Mouse (Mus musculus): ENCODE measurements around the gene Clic5. TPM values are rescaled to one million over a fixed set of nuclear protein-coding genes. Genes with fewer than 3 reads are reported as not detected.
"Not testable (repeated sequence)": the region's sequence is repeated elsewhere in the genome, so short reads cannot be mapped to it uniquely, and the experiment has no call there.

The Clic5 gene
- polyA plus RNA-seq, 1 experiment from 2014 or later = 0.16 TPM

DNA sequence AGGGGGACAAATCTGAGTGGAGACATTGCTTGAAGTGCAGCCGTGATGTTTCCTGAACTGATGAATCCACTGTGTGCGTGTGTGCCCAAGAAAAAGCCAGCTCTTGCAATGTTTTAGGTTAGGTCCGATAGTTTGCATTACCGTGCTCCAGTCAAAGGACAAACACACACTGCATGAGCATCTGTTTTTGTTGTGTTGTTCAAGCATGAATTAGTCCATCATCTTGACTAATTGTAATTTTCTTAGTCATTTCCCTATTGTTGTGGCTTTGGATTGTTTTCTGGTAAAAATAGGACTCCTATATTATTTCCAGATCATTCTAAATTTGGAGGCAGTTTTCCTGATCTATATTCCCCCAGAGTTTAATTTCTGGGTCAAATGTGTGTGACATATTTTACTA, 18.7 kb upstream of the Clic5 start:
- Histone ChIP-seq H3K9ac (no peak overlapping the region), H3K9me3 (no peaks in the 10 kb centered on the region), H3K36me3 (no peaks in the 10 kb centered on the region), H3K27ac (no peak overlapping the region), H3K4me2 (replicated peaks) (no peak overlapping the region), H3K27me3 (replicated peaks) (no peaks in the 10 kb centered on the region), H3K4me3 (no peak overlapping the region), H3K4me1 (no peaks in the 10 kb centered on the region)
- WGBS = 90% methylated on average over 4 of the region's 4 CpGs
- ATAC-seq (ENCODE audit: low FRiP score, low read depth) = no peak

DNA sequence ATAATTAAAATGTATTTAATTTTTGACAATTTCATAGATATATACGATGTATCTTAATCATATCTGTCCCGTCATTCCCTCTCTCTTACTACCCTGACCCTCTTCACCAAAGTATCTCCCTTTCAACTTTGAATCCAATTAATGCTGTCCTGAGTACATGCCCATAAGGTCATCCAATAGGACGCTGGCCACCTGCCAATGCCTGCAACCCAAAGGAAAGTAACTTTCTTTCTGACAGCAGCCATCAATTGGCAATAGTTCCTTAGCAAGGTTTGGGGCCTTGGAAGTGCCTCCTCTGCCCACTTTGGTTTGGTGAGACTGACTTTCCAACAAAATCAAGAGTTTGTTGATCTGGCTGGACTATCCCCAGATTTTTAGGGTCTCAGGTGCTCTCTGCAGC, 18.1 kb upstream of the Clic5 start:
- H3K9me3 ChIP-seq = no peaks in the 10 kb centered on the region
- H3K36me3 ChIP-seq = no peaks in the 10 kb centered on the region
- no peak overlapping the region for H3K9ac ChIP-seq
- no peak overlapping the region for H3K27ac ChIP-seq
- no peak overlapping the region for H3K4me2 ChIP-seq (replicated peaks)
- 88% methylated on average over 3 of the region's 3 CpGs for WGBS
- ATAC-seq (ENCODE audit: low FRiP score, low read depth) = no peak
- no peak overlapping the region for H3K4me3 ChIP-seq
- no peaks in the 10 kb centered on the region for H3K4me1 ChIP-seq
- no peaks in the 10 kb centered on the region for H3K27me3 ChIP-seq (replicated peaks)

DNA sequence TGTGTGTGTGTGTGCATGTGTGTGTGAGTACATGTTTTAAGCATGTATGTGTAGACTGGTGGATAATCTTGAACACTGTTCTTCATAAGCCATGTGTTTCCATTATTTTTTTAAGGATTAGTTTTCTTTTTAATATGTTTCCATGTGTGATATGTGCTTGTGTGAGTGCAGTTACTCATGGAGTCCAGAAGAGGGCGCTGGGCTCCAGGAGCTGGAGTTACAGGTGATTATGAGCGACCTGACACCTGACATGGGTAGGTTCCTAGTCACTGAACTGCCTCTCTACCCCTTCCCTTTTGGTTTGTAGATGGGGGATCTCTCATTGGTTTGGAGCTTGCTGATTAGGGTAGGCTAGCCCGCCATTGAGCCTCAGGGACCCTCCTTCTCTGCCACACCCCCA, 16.5 kb upstream of the Clic5 start:
- no peak overlapping the region for H3K9ac ChIP-seq
- WGBS = 43% methylated on average over 3 of the region's 3 CpGs
- no peak for ATAC-seq (ENCODE audit: low FRiP score, low read depth)
- H3K27me3 ChIP-seq (replicated peaks) = no peaks in the 10 kb centered on the region
- no peak overlapping the region for H3K4me2 ChIP-seq (replicated peaks)
- H3K4me1 ChIP-seq = no peaks in the 10 kb centered on the region
- H3K36me3 ChIP-seq = no peaks in the 10 kb centered on the region
- no peak overlapping the region for H3K4me3 ChIP-seq
- H3K27ac ChIP-seq = no peak overlapping the region
- H3K9me3 ChIP-seq = no peaks in the 10 kb centered on the region

GRCm38 (mm10) chr17:44173341-44173740, 15.0 kb upstream of the Clic5 start:
- no peak overlapping the region for H3K27ac ChIP-seq
- WGBS = 84% methylated on average over 2 of the region's 2 CpGs
- no peak overlapping the region for H3K4me2 ChIP-seq (replicated peaks)
- H3K4me3 ChIP-seq = no peak overlapping the region
- no peaks in the 10 kb centered on the region for H3K36me3 ChIP-seq
- no peaks in the 10 kb centered on the region for H3K4me1 ChIP-seq
- no peak for ATAC-seq (ENCODE audit: low FRiP score, low read depth)
- H3K9me3 ChIP-seq = no peaks in the 10 kb centered on the region
- H3K9ac ChIP-seq = no peak overlapping the region
- no peaks in the 10 kb centered on the region for H3K27me3 ChIP-seq (replicated peaks)

DNA sequence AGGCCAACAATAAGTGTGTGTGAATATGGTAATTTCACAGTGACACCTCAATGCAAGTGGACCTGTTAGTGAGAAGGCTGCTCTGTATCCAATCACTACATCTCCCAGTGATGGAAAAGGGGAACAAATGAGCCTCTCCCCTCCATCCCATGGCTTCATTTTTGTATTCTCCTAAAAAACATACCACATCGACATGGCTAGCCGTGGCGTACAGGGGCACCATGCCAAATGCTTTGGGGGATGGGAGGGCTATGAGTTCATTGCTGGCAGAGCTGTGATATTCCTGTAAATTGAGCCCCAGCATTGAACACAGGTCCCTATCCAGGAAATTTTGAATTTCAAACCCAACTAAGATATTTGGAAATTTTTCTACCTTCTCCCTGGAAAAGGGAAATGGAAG, 11.1 kb upstream of the Clic5 start:
- no peak overlapping the region for H3K4me2 ChIP-seq (replicated peaks)
- ATAC-seq (ENCODE audit: low FRiP score, low read depth) = no peak

DNA sequence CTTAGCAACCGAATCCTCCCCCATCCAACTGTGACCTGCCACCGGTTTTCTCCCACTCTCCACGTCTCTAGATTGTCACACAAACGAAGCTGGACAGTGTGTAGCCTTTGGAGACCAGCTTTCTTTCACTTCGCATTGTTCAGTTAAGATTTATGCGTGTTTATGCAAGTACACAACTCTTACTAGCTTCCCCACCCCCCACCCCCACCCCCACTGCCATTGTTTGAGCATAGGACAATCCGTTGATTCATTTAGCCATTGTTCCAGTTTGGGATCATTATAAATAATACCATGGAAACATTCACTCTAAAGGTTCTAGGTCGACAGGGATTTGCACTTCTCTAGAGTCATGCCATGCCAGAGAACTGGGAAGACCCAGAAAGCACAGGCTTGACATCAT, 7.0 kb upstream of the Clic5 start:
- no peak for ATAC-seq (ENCODE audit: low FRiP score, low read depth)
- Histone ChIP-seq H3K27me3 (replicated peaks) (no peaks in the 10 kb centered on the region), H3K4me1 (no peaks in the 10 kb centered on the region), H3K4me3 (no peak overlapping the region), H3K9me3 (no peaks in the 10 kb centered on the region), H3K4me2 (replicated peaks) (no peak overlapping the region), H3K9ac (no peak overlapping the region), H3K36me3 (no peaks in the 10 kb centered on the region), H3K27ac (no peak overlapping the region)
- WGBS = 70% methylated on average over 8 of the region's 8 CpGs

More for the DNA sequence above, 11.1 kb upstream of the Clic5 start:
- Histone ChIP-seq H3K4me1 (no peaks in the 10 kb centered on the region), H3K27me3 (replicated peaks) (no peaks in the 10 kb centered on the region), H3K9ac (no peak overlapping the region), H3K4me3 (no peak overlapping the region), H3K27ac (no peak overlapping the region), H3K36me3 (no peaks in the 10 kb centered on the region), H3K9me3 (no peaks in the 10 kb centered on the region)
- 98% methylated on average over 3 of the region's 3 CpGs for WGBS

DNA sequence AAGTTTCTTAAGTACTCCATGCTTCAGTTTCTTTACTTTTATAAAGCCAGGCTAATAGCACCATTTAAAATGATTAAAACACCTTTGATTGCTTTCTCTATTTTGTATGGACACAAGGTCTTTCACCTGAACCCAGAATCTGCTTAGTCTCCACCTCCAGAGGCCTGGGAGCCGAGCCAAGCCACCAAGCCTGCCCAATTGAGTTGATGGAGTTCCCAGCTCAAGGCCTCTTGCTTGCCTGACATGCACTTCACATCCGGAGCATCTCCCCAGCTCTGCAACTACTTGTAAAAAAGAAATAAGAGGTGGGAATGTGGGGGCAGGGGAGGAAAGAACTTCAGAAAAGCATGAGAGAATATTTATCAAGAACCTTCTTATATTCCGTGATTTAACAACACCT, 1.5 kb upstream of the Clic5 start:
- no peak overlapping the region for H3K4me2 ChIP-seq (replicated peaks)
- no peak overlapping the region for H3K9ac ChIP-seq
- ATAC-seq (ENCODE audit: low FRiP score, low read depth) = no peak
- H3K27me3 ChIP-seq (replicated peaks) = peaks cover 24% of the 10 kb centered on the region
- no peak overlapping the region for H3K4me3 ChIP-seq
- peaks cover 12% of the 10 kb centered on the region for H3K4me1 ChIP-seq
- WGBS = 80% methylated on average over 3 of the region's 3 CpGs
- H3K36me3 ChIP-seq = no peaks in the 10 kb centered on the region
- H3K9me3 ChIP-seq = no peaks in the 10 kb centered on the region
- H3K27ac ChIP-seq = no peak overlapping the region

DNA sequence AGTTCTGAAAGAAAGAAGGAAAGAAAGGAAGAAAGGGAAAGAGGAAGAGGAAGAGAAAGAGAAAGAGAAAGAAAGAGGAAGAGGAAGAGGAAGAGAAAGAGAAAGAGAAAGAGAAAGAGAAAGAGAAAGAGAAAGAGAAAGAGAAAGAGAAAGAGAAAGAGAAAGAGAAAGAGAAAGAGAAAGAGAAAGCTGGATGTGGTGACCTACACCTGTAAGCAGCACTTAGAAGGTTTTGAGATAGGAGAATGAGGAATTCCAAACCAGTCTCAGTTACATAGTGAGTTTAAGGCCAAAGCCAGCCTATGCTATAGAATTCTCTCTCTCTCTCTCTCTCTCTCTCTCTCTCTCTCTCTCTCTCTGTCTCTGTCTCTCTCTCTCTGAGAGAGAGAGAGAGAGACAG, 847 bp upstream of the Clic5 start:
- H3K4me1 ChIP-seq = peaks cover 12% of the 10 kb centered on the region

GRCm38 (mm10) chr17:44188769-44189145, 373 bp downstream of the Clic5 start:
- H3K36me3 ChIP-seq = no peaks in the 10 kb centered on the region
- H3K27me3 ChIP-seq (replicated peaks) = peaks cover 24% of the 10 kb centered on the region
- peaks cover 12% of the 10 kb centered on the region for H3K4me1 ChIP-seq
- peak overlapping the region; percentile 75 for H3K4me2 ChIP-seq (replicated peaks)
- 0 out of 2 replicates have a peak overlapping the region, but pooled peaks have one; percentile 26 for H3K9ac ChIP-seq
- no peak overlapping the region for H3K27ac ChIP-seq
- H3K9me3 ChIP-seq = no peaks in the 10 kb centered on the region
- WGBS = under 1% methylated on average over 24 of the region's 24 CpGs
- H3K4me3 ChIP-seq = peak overlapping the region; percentile 29
- 0 out of 2 replicates have a peak, but pooled peaks have one; percentile 13 for ATAC-seq (ENCODE audit: low FRiP score, low read depth)

More for the DNA sequence above, 847 bp upstream of the Clic5 start:
- H3K9ac ChIP-seq; H3K9me3 ChIP-seq; H3K36me3 ChIP-seq; H3K4me3 ChIP-seq; H3K4me2 ChIP-seq (replicated peaks); ATAC-seq (ENCODE audit: low FRiP score, low read depth); H3K27ac ChIP-seq: not testable (repeated sequence)
- peaks cover 24% of the 10 kb centered on the region for H3K27me3 ChIP-seq (replicated peaks)

- ATAC-seq (ENCODE audit: low FRiP score, low read depth) = no peak
- no peak overlapping the region for H3K9ac ChIP-seq
- no peak overlapping the region for H3K4me3 ChIP-seq
- no peaks in the 10 kb centered on the region for H3K36me3 ChIP-seq
- peaks cover 24% of the 10 kb centered on the region for H3K27me3 ChIP-seq (replicated peaks)
- 1% methylated on average over 11 of the region's 11 CpGs for WGBS
- H3K9me3 ChIP-seq = no peaks in the 10 kb centered on the region
- peak overlapping the region; percentile 40 for H3K4me2 ChIP-seq (replicated peaks)
- H3K27ac ChIP-seq = no peak overlapping the region
- H3K4me1 ChIP-seq = peaks cover 12% of the 10 kb centered on the region
Observed at GRCm38 (mm10) chr17:44189696-44190095, 1.3 kb downstream of the Clic5 start.

DNA sequence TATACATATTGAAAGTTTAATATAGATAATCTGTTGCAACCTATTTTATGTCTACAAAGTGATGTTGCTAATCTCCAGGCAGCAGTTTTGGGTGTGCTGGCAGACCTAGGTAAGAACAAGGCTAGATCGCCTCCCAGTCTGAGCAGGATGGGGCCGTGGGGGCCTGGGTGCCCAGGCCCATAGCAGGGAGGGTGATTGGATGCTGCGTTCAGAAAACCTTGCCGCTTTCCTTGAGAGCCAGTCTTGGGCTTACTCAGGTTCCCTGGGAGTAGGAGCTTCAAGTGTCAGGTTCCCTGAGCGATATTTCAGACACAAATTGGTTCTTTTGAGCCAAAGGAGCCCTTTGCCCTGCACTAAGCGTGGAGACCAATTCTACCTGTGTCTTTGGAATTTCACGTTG, 1.9 kb downstream of the Clic5 start:
- WGBS = 49% methylated on average over 7 of the region's 7 CpGs
- ATAC-seq (ENCODE audit: low FRiP score, low read depth) = no peak
- H3K27ac ChIP-seq = no peak overlapping the region
- no peak overlapping the region for H3K4me3 ChIP-seq
- peaks cover 12% of the 10 kb centered on the region for H3K4me1 ChIP-seq
- no peaks in the 10 kb centered on the region for H3K9me3 ChIP-seq
- no peaks in the 10 kb centered on the region for H3K36me3 ChIP-seq
- H3K27me3 ChIP-seq (replicated peaks) = peaks cover 24% of the 10 kb centered on the region
- no peak overlapping the region for H3K4me2 ChIP-seq (replicated peaks)
- H3K9ac ChIP-seq = no peak overlapping the region

DNA sequence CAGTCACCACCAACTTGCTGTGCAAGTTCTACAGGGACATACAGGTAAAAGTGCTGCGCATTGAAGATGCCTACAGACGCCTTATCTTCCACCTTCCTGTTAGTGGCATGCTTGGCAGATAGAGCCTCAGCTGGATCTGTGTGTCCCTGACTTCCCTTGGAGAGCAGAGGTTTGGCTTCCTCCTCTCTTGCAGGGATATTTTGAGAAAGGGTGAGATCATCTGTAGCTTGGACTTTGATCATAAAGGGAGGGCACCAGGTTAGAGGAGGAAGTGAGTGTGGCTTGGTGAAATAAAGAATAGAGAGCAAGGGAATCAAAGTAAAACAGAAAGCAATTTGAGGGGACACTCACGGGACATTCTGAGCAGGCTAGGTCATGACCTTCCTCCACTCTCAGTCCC, 4.6 kb downstream of the Clic5 start:
- no peak for ATAC-seq (ENCODE audit: low FRiP score, low read depth)
- Histone ChIP-seq H3K9ac (no peak overlapping the region), H3K4me1 (peaks cover 12% of the 10 kb centered on the region), H3K9me3 (no peaks in the 10 kb centered on the region), H3K4me2 (replicated peaks) (no peak overlapping the region), H3K27ac (no peak overlapping the region), H3K4me3 (no peak overlapping the region), H3K27me3 (replicated peaks) (peaks cover 24% of the 10 kb centered on the region), H3K36me3 (no peaks in the 10 kb centered on the region)
- 81% methylated on average over 3 of the region's 3 CpGs for WGBS

DNA sequence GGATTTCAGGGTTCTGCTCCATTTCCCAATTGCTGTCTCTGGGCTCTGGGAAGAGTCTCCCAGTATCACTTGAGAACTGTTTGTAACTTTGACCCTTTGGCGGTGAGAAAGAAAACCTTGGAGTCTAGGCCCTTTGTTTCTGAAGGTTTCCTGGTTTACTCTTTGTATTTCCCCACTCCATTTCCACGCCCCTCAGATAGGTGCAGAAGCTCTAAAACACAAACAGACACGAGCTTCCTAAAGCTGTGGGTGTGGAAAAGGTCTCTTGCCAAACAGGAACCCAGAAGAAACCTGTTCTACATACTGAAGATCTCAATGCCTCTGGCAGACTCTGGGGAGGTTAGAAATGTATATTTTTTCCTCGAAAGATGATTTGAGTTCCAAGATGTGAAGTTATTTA, 10.8 kb downstream of the Clic5 start:
- ATAC-seq (ENCODE audit: low FRiP score, low read depth) = no peak
- Histone ChIP-seq H3K27me3 (replicated peaks) (no peaks in the 10 kb centered on the region), H3K9me3 (no peaks in the 10 kb centered on the region), H3K36me3 (no peaks in the 10 kb centered on the region), H3K4me2 (replicated peaks) (no peak overlapping the region), H3K4me1 (no peaks in the 10 kb centered on the region), H3K4me3 (no peak overlapping the region), H3K27ac (no peak overlapping the region), H3K9ac (no peak overlapping the region)
- 76% methylated on average over 4 of the region's 4 CpGs for WGBS

Measured in neural tube, embryonic 12.5 days (tissue).